Mouse (Mus musculus): ENCODE results near the gene Cyth3.

The Cyth3 gene

GRCm38 (mm10) chr5:143616116-143616515 is 6.1 kb upstream of the Cyth3 start:
- in situ Hi-C loops (cut with MseI, MboI): no loop called here

GRCm38 (mm10) chr5:143616657-143617329 is 5.5 kb upstream of the Cyth3 start:
- in situ Hi-C loops (cut with MseI, MboI): no loop called here

- in situ Hi-C loops (cut with MseI, MboI): no loop called here
Measured at GRCm38 (mm10) chr5:143617487-143618209, 4.6 kb upstream of the Cyth3 start.

GRCm38 (mm10) chr5:143618585-143618984 is 3.7 kb upstream of the Cyth3 start:
- in situ Hi-C loops (cut with MseI, MboI): no loop called here

GRCm38 (mm10) chr5:143620196-143620595 is 2.1 kb upstream of the Cyth3 start:
- in situ Hi-C loops (cut with MseI, MboI): no loop called here

GRCm38 (mm10) chr5:143620941-143621340 is 1.3 kb upstream of the Cyth3 start:
- in situ Hi-C loops (cut with MseI, MboI): no loop called here

GRCm38 (mm10) chr5:143622623-143623150 is 440 bp downstream of the Cyth3 start:
- in situ Hi-C loops (cut with MseI, MboI): no loop called here

GRCm38 (mm10) chr5:143623356-143624295 is 1.4 kb downstream of the Cyth3 start:
- in situ Hi-C loops (cut with MseI, MboI): no loop called here

GRCm38 (mm10) chr5:143624449-143624848 is 2.2 kb downstream of the Cyth3 start:
- in situ Hi-C loops (cut with MseI, MboI): no loop called here

GRCm38 (mm10) chr5:143625497-143625896 is 3.2 kb downstream of the Cyth3 start:
- in situ Hi-C loops (cut with MseI, MboI): no loop called here

GRCm38 (mm10) chr5:143625940-143626588 is 3.8 kb downstream of the Cyth3 start:
- in situ Hi-C loops (cut with MseI, MboI): no loop called here

GRCm38 (mm10) chr5:143627507-143627906 is 5.3 kb downstream of the Cyth3 start:
- in situ Hi-C loops (cut with MseI, MboI): no loop called here

GRCm38 (mm10) chr5:143627926-143628325 is 5.7 kb downstream of the Cyth3 start:
- in situ Hi-C loops (cut with MseI, MboI): no loop called here

GRCm38 (mm10) chr5:143629686-143630085 is 7.4 kb downstream of the Cyth3 start:
- in situ Hi-C loops (cut with MseI, MboI): no loop called here

- in situ Hi-C loops (cut with MseI, MboI): no loop called here
Measured at GRCm38 (mm10) chr5:143630214-143630613, 8.0 kb downstream of the Cyth3 start.

GRCm38 (mm10) chr5:143630738-143631137 is 8.5 kb downstream of the Cyth3 start:
- in situ Hi-C loops (cut with MseI, MboI): no loop called here

GRCm38 (mm10) chr5:143631559-143631958 is 9.3 kb downstream of the Cyth3 start:
- in situ Hi-C loops (cut with MseI, MboI): no loop called here

- in situ Hi-C loops (cut with MseI, MboI): no loop called here
Measured at GRCm38 (mm10) chr5:143632674-143633557, 10.7 kb downstream of the Cyth3 start.

GRCm38 (mm10) chr5:143633558-143633871 is 11.3 kb downstream of the Cyth3 start:
- in situ Hi-C loops (cut with MseI, MboI): no loop called here

GRCm38 (mm10) chr5:143633877-143634276 is 11.6 kb downstream of the Cyth3 start:
- in situ Hi-C loops (cut with MseI, MboI): no loop called here

Measured in mouse trophoblast stem cell (cell line).